Mouse (Mus musculus) small intestine, adult 10 weeks (tissue): ENCODE results near the gene Ppp1r14a. TPM values are rescaled to one million over a fixed set of nuclear protein-coding genes. Genes with fewer than 3 reads are reported as not detected.

Experiments used
- polyA plus RNA-seq: library from polyadenylated mRNA; stranded (reverse); fragments of 350-450 nt; fragmentation: Illumina TruSeq; extraction: RNeasy Lipid Tissue Mini Kit (QIAGEN cat#74804); gene quantifications from one replicate; pipeline ENCODE4 v1.2.3, GENCODE M21; 2014; ENCODE audit warnings: low replicate concordance

The Ppp1r14a gene
- not detected for polyA plus RNA-seq

GRCm38 (mm10) chr7:29288942-29289638, at the start of gene Ppp1r14a:
Ppp1r14a (plus strand) TSS chr7:29289308.

GRCm38 (mm10) chr7:29248261-29248841, 40.8 kb upstream of the Ppp1r14a start, which contains the start of gene 2200002D01Rik:
2200002D01Rik (minus strand) TSS chr7:29248466.

GRCm38 (mm10) chr7:29281201-29282073, 7.7 kb upstream of the Ppp1r14a start, which contains the start of gene Spint2:
Spint2 (minus strand) TSS chr7:29281912.

GRCm38 (mm10) chr7:29303738-29304462, 14.8 kb downstream of the Ppp1r14a start, which contains the start of gene Dpf1:
Dpf1 (plus strand) TSS chr7:29303951.

Other genes with a start within 250 kb of the Ppp1r14a start
- gene Ryr1, start 164.1 kb upstream of the Ppp1r14a start, polyA plus RNA-seq = 0.04 TPM
- gene Rasgrp4, start 154.5 kb upstream of the Ppp1r14a start, polyA plus RNA-seq = 1.3 TPM
- 14.6 TPM for gene Fam98c, start 133.1 kb upstream of the Ppp1r14a start, polyA plus RNA-seq
- not detected for gene Ggn, start 119.1 kb upstream of the Ppp1r14a start, polyA plus RNA-seq
- 2.2 TPM for gene Spred3, start 118.9 kb upstream of the Ppp1r14a start, polyA plus RNA-seq
- 40.1 TPM for gene Psmd8, start 108.6 kb upstream of the Ppp1r14a start, polyA plus RNA-seq
- 0.41 TPM for gene Catsperg1, start 75.3 kb upstream of the Ppp1r14a start, polyA plus RNA-seq
- gene Kcnk6, start 56.8 kb upstream of the Ppp1r14a start, polyA plus RNA-seq = 8.2 TPM
- not detected for gene Yif1b, start 51.0 kb upstream of the Ppp1r14a start, polyA plus RNA-seq
- gene 2200002D01Rik, start 40.8 kb upstream of the Ppp1r14a start, polyA plus RNA-seq = 123 TPM
- gene Spint2, start 7.4 kb upstream of the Ppp1r14a start, polyA plus RNA-seq = 60.9 TPM
- gene Dpf1, start 14.6 kb downstream of the Ppp1r14a start, polyA plus RNA-seq = not detected
- 14.8 TPM for gene Sipa1l3, start 229.3 kb downstream of the Ppp1r14a start, polyA plus RNA-seq